Mouse (Mus musculus): Measurements from ENCODE around the gene Acap2. TPM values are rescaled to one million over a fixed set of nuclear protein-coding genes. Genes with fewer than 3 reads are reported as not detected.

Acap2 gene
- polyA plus RNA-seq, 1 experiment from 2014 or later, result 17.7 TPM

DNA sequence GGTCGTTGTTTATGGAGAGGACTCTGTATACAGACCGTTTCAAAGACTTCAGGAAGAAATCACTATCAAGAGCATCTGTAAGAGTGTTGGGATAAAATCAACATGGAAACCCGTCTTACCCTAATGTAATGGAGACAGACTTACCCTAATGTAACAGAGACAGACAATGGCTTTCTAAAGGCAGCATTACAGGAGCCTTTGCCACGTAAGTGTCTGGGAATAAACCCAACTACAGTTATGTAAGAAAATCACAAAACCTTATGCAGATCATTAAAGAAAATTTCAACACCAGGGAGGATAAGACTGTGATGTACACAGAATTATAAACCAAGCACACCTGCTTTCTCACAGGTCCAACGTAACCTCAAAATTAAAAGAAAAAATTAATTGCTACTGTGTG lies 72.9 kb downstream of the Acap2 start:
- H3K9ac ChIP-seq, result no peak overlapping the region
- ATAC-seq (ENCODE audit: insufficient read depth, low FRiP score, low read depth), result no peak
- no peak overlapping the region for H3K4me3 ChIP-seq (replicated peaks)
- no peak overlapping the region for H3K27ac ChIP-seq
- 86% methylated on average over 5 of the region's 5 CpGs for WGBS
- H3K27me3 ChIP-seq (replicated peaks), result no peaks in the 10 kb centered on the region
- H3K4me2 ChIP-seq, result no peak overlapping the region
- H3K36me3 ChIP-seq, result no peaks in the 10 kb centered on the region; the same call in 1 of the 2 replicates
- no peaks in the 10 kb centered on the region for H3K9me3 ChIP-seq
- H3K4me1 ChIP-seq, result no peaks in the 10 kb centered on the region

DNA sequence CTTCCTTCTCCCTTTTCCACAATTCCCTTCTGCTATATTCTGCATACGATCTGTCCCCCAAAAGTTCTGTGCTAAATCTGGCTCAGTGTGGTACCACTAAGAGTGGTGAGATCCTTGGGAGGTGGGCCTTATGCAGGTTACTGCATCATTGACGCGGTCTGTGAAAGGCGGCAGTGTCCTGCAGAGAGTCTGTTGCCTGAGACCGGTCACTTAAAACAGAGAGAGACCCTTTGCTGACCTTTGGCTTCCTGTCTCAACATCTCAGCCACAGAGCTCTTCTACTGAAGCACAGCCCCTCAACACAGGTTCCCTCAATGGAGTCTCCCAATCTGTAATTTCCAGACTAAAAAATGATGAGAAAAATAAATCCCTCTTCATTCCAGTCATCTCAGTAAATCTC lies 76.1 kb downstream of the Acap2 start:
- H3K27ac ChIP-seq, result no peak overlapping the region

DNA sequence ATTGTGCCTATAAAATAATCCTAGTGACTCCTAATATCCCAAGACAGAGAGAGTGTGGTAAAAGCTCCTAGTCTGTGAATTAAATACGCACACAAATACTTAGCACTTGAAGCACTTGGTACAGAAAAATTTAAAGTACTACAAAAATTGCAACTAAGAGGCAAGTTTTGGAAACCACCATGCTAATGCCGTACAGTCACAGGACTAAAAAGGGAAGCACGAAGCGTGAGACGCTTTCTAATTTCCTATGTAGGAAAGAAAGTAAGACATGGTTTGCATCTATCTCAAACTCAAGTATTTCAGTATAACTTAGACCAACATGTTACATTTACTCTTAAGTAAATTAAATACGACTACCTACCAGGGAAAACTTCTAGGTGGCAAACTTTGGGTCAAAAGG lies 79.4 kb downstream of the Acap2 start:
- 95% methylated on average over 6 of the region's 6 CpGs for WGBS
- no peak overlapping the region for H3K9ac ChIP-seq
- no peaks in the 10 kb centered on the region for H3K9me3 ChIP-seq
- H3K4me1 ChIP-seq, result no peaks in the 10 kb centered on the region
- no peak overlapping the region for H3K4me3 ChIP-seq (replicated peaks)
- peaks cover 12% of the 10 kb centered on the region; the same call in 1 of the 2 replicates for H3K36me3 ChIP-seq
- no peaks in the 10 kb centered on the region for H3K27me3 ChIP-seq (replicated peaks)
- no peak overlapping the region for H3K4me2 ChIP-seq
- no peak overlapping the region for H3K27ac ChIP-seq
- no peak for ATAC-seq (ENCODE audit: insufficient read depth, low FRiP score, low read depth)

More for the DNA sequence above, 76.1 kb downstream of the Acap2 start:
- no peak for ATAC-seq (ENCODE audit: insufficient read depth, low FRiP score, low read depth)
- no peaks in the 10 kb centered on the region for H3K4me1 ChIP-seq
- H3K36me3 ChIP-seq, result peaks cover 4% of the 10 kb centered on the region; the same call in 1 of the 2 replicates
- H3K9me3 ChIP-seq, result no peaks in the 10 kb centered on the region
- no peak overlapping the region for H3K4me3 ChIP-seq (replicated peaks)
- H3K27me3 ChIP-seq (replicated peaks), result no peaks in the 10 kb centered on the region
- H3K4me2 ChIP-seq, result no peak overlapping the region
- 76% methylated on average over 5 of the region's 5 CpGs for WGBS
- no peak overlapping the region for H3K9ac ChIP-seq

DNA sequence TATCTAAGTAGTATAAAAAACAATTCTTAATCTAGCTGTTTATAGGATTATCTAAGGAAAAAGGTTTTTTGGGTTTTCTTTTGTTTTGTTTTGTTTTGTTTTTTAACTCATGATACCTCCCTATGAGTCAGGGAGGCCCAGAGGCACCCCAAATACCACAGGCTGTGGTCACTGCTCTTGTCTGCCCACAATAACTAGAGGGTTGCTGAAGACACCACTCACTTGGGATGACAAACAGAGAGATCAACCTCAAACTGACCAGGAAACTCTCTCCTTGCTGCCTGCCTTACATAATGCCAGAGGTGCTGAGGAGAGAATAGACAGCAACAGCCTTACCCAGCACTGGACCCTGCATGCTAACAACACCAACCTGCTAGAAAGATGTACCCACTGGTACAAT lies 87.4 kb downstream of the Acap2 start:
- no peaks in the 10 kb centered on the region for H3K9me3 ChIP-seq
- no peaks in the 10 kb centered on the region for H3K27me3 ChIP-seq (replicated peaks)
- H3K27ac ChIP-seq, result no peak overlapping the region
- no peak overlapping the region for H3K4me3 ChIP-seq (replicated peaks)
- no peaks in the 10 kb centered on the region for H3K4me1 ChIP-seq
- ATAC-seq (ENCODE audit: insufficient read depth, low FRiP score, low read depth), result no peak
- no peak overlapping the region for H3K9ac ChIP-seq
- H3K36me3 ChIP-seq, result peaks cover 27% of the 10 kb centered on the region; the same call in 1 of the 2 replicates
- H3K4me2 ChIP-seq, result no peak overlapping the region

DNA sequence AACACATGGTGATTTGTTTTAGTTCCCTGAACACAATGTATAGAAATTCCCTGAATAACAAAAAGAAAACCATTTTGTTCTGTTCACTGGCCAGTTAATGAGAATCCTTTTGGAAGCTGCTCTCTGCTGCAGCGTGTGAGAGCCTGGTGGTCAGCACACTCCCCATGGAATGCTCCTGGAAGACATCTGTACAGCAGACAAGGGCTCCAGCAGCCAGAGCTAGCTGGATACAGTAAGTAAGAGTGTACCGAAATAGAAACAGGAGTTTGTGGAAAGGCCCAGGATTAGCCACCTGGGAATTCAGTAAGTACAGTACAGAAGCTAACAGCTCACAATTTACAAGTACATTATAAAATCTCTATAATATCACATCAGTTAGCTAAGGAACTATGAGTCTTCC lies 99.7 kb downstream of the Acap2 start:
- Histone ChIP-seq H3K4me3 (replicated peaks) (no peak overlapping the region), H3K4me2 (no peak overlapping the region), H3K9ac (no peak overlapping the region), H3K4me1 (no peaks in the 10 kb centered on the region), H3K27me3 (replicated peaks) (no peaks in the 10 kb centered on the region), H3K9me3 (no peaks in the 10 kb centered on the region), H3K27ac (no peak overlapping the region), H3K36me3 (peaks cover 9% of the 10 kb centered on the region; the same call in 1 of the 2 replicates)
- no peak for ATAC-seq (ENCODE audit: insufficient read depth, low FRiP score, low read depth)
- WGBS, result 90% methylated on average over 2 of the region's 2 CpGs

DNA sequence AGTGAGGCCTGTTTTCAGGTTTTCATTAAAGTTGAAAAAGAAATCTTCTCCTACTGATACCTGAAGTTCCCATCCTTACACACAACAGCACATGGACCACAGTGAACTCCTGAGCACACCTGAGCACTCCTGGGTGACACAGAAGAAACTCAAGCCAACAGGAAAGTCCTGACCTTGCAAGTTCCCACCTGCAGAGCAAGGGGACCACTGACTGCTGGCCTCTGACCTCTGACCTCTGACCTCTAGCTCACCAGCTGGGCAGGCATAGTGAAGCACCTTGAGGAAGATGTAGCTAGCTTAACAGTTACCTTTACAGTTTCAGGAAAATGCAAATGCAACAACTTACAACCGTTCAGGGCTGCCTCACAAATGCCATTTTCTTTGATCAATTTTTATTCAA lies 101.1 kb downstream of the Acap2 start:
- no peak for ATAC-seq (ENCODE audit: insufficient read depth, low FRiP score, low read depth)
- Histone ChIP-seq H3K4me2 (no peak overlapping the region), H3K4me1 (no peaks in the 10 kb centered on the region), H3K9ac (no peak overlapping the region), H3K36me3 (peaks cover 9% of the 10 kb centered on the region; the same call in 1 of the 2 replicates), H3K27me3 (replicated peaks) (no peaks in the 10 kb centered on the region), H3K9me3 (no peaks in the 10 kb centered on the region), H3K27ac (no peak overlapping the region), H3K4me3 (replicated peaks) (no peak overlapping the region)
- 87% methylated on average over 1 of the region's 1 CpGs for WGBS

DNA sequence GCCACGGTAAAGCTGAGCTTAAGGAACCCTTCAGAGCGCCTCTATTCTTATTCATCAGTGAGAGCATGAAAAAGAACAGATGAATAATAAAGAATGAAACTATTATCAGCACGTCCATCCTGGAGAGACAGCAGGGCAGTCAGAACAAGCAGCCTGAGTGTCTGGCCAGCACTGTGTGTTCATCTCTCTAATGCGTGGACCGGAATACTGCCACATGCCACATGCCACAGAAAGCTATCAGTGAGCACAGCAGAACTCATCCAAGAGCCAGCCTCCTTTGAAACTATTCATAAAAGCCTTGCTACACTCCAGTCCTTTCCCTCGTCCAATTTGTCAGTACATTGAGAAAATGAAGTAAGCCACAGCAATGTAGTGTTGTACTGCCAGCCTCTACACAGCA lies 107.0 kb downstream of the Acap2 start:
- H3K27ac ChIP-seq, result no peak overlapping the region
- no peak for ATAC-seq (ENCODE audit: insufficient read depth, low FRiP score, low read depth)

DNA sequence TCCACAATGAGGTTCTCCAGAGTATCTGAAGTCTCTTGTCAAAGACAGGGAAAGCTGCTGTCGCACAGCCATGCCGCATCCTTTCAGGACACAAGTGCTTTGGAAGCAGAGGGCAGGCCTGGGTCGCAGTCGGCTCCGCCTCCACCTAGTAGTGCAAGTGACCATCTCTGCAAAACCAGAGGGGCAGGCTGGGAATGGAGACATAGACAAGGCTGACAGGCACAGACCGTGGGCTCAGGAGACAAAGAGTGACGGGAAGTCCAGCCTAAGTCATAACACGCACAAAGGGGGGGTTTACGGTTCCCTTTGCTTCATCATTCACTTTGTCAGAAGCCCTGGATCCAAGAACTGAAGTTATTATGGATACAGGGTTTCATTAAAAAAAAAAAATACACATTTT lies 107.9 kb downstream of the Acap2 start:
- Histone ChIP-seq H3K4me2 (no peak overlapping the region), H3K4me3 (replicated peaks) (no peak overlapping the region), H3K9me3 (no peaks in the 10 kb centered on the region), H3K4me1 (no peaks in the 10 kb centered on the region), H3K9ac (no peak overlapping the region), H3K27ac (no peak overlapping the region), H3K36me3 (no peaks in the 10 kb centered on the region), H3K27me3 (replicated peaks) (no peaks in the 10 kb centered on the region)
- 62% methylated on average over 9 of the region's 9 CpGs for WGBS
- no peak for ATAC-seq (ENCODE audit: insufficient read depth, low FRiP score, low read depth)

More for the DNA sequence above, 107.0 kb downstream of the Acap2 start:
- Histone ChIP-seq H3K4me2 (no peak overlapping the region), H3K9ac (no peak overlapping the region), H3K4me1 (no peaks in the 10 kb centered on the region), H3K9me3 (no peaks in the 10 kb centered on the region), H3K4me3 (replicated peaks) (no peak overlapping the region), H3K36me3 (no peaks in the 10 kb centered on the region), H3K27me3 (replicated peaks) (no peaks in the 10 kb centered on the region)
- 81% methylated on average over 6 of the region's 6 CpGs for WGBS

DNA sequence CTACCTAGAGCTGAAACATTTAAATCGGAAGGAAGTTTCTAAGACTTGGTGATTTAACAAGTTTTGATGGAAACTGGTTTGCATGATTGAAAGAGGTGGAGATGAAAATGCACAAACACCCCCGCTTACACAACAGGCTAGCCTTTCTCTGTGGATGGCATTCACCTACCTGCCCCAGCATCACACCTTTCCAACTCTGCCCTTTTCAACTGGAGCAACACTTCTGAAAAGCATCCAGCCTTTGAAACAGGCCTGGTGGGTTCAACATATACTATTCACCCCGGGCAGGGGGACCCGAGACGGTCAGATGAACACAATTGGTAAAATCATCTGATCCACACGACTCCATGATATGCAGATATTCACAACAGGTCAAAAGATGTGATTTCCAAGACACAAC lies 119.2 kb downstream of the Acap2 start:
- peaks cover 7% of the 10 kb centered on the region for H3K4me1 ChIP-seq
- 60% methylated on average over 6 of the region's 6 CpGs for WGBS
- no peaks in the 10 kb centered on the region for H3K9me3 ChIP-seq
- no peak overlapping the region for H3K9ac ChIP-seq
- no peak overlapping the region for H3K27ac ChIP-seq
- peak overlapping the region; percentile 99; the same call in 1 of the 2 replicates for H3K4me2 ChIP-seq
- no peak overlapping the region for H3K4me3 ChIP-seq (replicated peaks)
- no peaks in the 10 kb centered on the region for H3K36me3 ChIP-seq
- no peak for ATAC-seq (ENCODE audit: insufficient read depth, low FRiP score, low read depth)
- H3K27me3 ChIP-seq (replicated peaks), result no peaks in the 10 kb centered on the region

DNA sequence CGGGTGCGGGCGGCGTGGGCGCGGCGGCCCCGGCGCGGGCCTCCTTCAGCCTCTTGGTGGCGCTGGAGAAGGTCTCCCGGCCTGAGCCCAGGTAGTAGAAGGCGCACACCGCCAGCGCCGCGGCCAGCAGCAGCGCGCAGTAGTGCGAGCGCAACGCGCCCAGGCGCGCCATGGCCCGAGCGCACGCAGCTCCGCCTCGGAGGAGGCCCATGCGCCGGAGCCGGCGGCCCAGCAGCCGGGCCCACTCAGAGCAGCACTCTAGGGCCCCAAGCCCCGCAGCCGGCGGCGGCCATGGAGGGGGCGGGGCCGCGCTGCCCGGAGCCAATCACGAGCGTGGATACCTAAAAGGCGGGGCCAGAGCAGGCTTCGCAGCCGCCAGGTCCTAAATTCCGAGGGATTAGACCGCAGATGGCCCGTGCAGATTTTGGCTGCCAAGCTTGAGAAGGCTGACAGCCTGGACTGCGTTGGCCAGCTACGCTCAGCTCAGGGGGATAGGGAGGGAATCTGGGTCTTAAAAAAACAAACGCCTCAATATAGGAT lies 119.8 kb downstream of the Acap2 start, which contains the start of gene Xxylt1:
TSS of gene Xxylt1 (minus strand) at position 308 of the 540 bp plus-strand sequence.
- Histone ChIP-seq H3K9ac (peak within 1 kb of the TSS; percentile 58), H3K27me3 (replicated peaks) (no peaks in the 10 kb centered on the region), H3K4me3 (replicated peaks) (peak within 1 kb of the TSS; percentile 93), H3K27ac (peak within 1 kb of the TSS; percentile 95), H3K4me1 (peaks cover 7% of the 10 kb centered on the region), H3K9me3 (no peaks in the 10 kb centered on the region), H3K4me2 (peak within 1 kb of the TSS; percentile 99), H3K36me3 (no peaks in the 10 kb centered on the region)
- WGBS, result under 1% methylated on average over 42 of the region's 54 CpGs
- ATAC-seq (ENCODE audit: insufficient read depth, low FRiP score, low read depth), result peak; percentile 97

DNA sequence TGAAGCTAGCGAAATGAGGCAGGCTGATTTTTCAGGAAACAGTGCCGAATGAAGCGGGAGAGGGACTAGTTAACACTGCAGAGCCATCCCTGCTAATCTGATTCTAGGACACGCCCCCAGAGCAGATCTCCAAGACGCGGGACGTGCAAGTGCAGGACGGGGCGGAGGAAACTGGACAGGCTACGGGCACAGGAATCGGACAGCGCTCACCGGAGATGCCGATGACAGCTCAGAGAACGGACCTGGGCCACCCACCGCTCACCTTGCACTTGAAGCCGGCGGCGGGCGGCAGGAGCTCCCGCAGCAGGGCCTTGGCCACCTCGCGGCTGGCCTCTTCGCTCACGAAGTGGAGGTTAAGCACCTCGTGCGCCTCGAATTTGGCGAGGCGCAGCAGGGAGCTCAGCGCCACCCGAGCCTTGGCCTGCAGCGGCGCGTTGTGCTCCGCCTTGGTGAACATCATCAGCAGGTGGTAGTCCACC lies 120.4 kb downstream of the Acap2 start:
- Histone ChIP-seq H3K27ac (peak overlapping the region; percentile 95), H3K4me1 (peaks cover 7% of the 10 kb centered on the region), H3K36me3 (no peaks in the 10 kb centered on the region), H3K4me3 (replicated peaks) (peak overlapping the region; percentile 93), H3K27me3 (replicated peaks) (no peaks in the 10 kb centered on the region), H3K9ac (peak overlapping the region; percentile 58), H3K9me3 (no peaks in the 10 kb centered on the region), H3K4me2 (peak overlapping the region; percentile 99)
- under 1% methylated on average over 36 of the region's 36 CpGs for WGBS
- ATAC-seq (ENCODE audit: insufficient read depth, low FRiP score, low read depth), result peak; percentile 75

DNA sequence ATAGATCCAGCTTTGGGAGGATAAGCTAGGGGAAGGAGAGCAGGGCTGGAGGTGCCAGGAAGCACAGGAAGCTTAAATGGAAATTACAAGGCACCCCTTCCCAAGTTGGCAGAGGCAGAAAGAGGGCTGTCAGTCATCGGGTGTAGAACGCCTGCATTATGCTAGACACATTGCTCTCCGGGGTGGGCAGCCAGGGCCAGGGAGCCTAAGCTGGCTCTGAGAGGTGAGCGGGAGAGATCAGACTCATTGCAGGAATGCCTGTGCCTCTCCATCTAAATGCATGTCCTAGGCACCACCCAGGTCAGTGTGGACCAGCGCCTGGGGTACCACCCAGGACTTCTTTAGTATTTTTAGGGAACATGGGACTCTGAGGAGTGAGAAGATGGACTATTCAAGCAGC lies 123.6 kb downstream of the Acap2 start:
- Histone ChIP-seq H3K36me3 (no peaks in the 10 kb centered on the region), H3K27ac (no peak overlapping the region), H3K9me3 (no peaks in the 10 kb centered on the region), H3K4me1 (peaks cover 7% of the 10 kb centered on the region), H3K27me3 (replicated peaks) (no peaks in the 10 kb centered on the region), H3K4me3 (replicated peaks) (no peak overlapping the region), H3K4me2 (no peak overlapping the region), H3K9ac (no peak overlapping the region)
- WGBS, result 90% methylated on average over 5 of the region's 5 CpGs
- no peak for ATAC-seq (ENCODE audit: insufficient read depth, low FRiP score, low read depth)

DNA sequence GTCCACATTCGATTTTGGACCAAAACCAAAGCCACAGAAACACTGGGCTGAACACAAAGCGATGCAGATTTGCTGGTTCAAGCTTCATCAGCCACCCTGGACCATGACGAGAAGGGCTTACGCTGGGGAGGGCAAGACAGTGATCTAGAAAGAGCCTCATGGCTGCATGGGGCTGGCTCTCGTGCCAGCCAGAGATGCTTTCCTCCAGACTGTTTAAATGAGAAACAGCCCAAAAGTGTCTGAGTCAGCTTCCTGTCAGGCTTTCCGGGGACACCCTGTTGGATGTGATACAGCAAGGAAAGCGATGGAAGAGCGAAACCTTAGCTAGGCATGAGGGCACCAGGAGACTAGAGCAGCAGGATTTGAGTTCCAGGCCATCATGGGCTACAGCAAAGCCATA lies 124.6 kb downstream of the Acap2 start:
- Histone ChIP-seq H3K9ac (no peak overlapping the region), H3K36me3 (no peaks in the 10 kb centered on the region), H3K4me3 (replicated peaks) (no peak overlapping the region), H3K27ac (no peak overlapping the region), H3K4me1 (peaks cover 7% of the 10 kb centered on the region), H3K4me2 (no peak overlapping the region), H3K27me3 (replicated peaks) (no peaks in the 10 kb centered on the region), H3K9me3 (no peaks in the 10 kb centered on the region)
- 79% methylated on average over 8 of the region's 8 CpGs for WGBS
- ATAC-seq (ENCODE audit: insufficient read depth, low FRiP score, low read depth), result no peak
